Mouse (Mus musculus) MEL (cell line): ENCODE measurements around the gene Cdt1.

Source experiments
- CTCF ChIP-seq, 3 experiments: IDR thresholded peaks in 2 of 3; conservative IDR thresholded peaks in 1 of 3; 2 replicates each; pipeline ENCODE4 v1.5.1; 2011 to 2012; ENCODE audit warnings: low read length in 3 of 3, low read depth in 2 of 3, mild to moderate bottlenecking in 2 of 3, improper control_type of control experiment in 1 of 3, inconsistent platforms in 1 of 3, mixed read lengths in 1 of 3, moderate library complexity in 1 of 3; ENCODE audit not compliant: control insufficient read depth in 1 of 3, insufficient read depth in 1 of 3, poor library complexity in 1 of 3, severe bottlenecking in 1 of 3
- KAT2A ChIP-seq: conservative IDR thresholded peaks from 2 replicates; pipeline ENCODE4 v1.6.1; 2012; ENCODE audit warnings: low read depth, low read length, improper control_type of control experiment, inconsistent platforms
- MAFK ChIP-seq: IDR thresholded peaks from 2 replicates; pipeline ENCODE4 v1.6.1; 2011; ENCODE audit warnings: low read depth, mild to moderate bottlenecking, low read length, improper control_type of control experiment, borderline replicate concordance
- MAX ChIP-seq: IDR thresholded peaks from 2 replicates; pipeline ENCODE4 v1.6.1; 2011; ENCODE audit warnings: low read length, improper control_type of control experiment
- MAZ ChIP-seq: IDR thresholded peaks from 2 replicates; pipeline ENCODE4 v1.6.1; 2012; ENCODE audit warnings: low read depth, mild to moderate bottlenecking, inconsistent platforms, low read length, improper control_type of control experiment
- MEF2A ChIP-seq: IDR thresholded peaks from 2 replicates; pipeline ENCODE4 v1.6.1; 2014; ENCODE audit warnings: low read depth, mild to moderate bottlenecking, inconsistent platforms, low read length, improper control_type of control experiment; ENCODE audit not compliant: poor library complexity, insufficient replicate concordance, severe bottlenecking; ENCODE audit errors: extremely low read depth
- MYC ChIP-seq: IDR thresholded peaks from 2 replicates; pipeline ENCODE4 v1.6.1; 2011; ENCODE audit warnings: low read depth, mild to moderate bottlenecking, low read length, improper control_type of control experiment, moderate library complexity
- POLR2A ChIP-seq, 2 experiments: IDR thresholded peaks; 2 replicates each; pipeline ENCODE4 v1.6.1; 2011 to 2012; ENCODE audit warnings: low read length in 2 of 2, mild to moderate bottlenecking in 2 of 2, control low read depth in 1 of 2, improper control_type of control experiment in 1 of 2, low read depth in 1 of 2, moderate library complexity in 1 of 2; ENCODE audit not compliant: control insufficient read depth in 1 of 2, insufficient read depth in 1 of 2, poor library complexity in 1 of 2
- RAD21 ChIP-seq: IDR thresholded peaks from 2 replicates; pipeline ENCODE4 v1.6.1; 2011; ENCODE audit warnings: mild to moderate bottlenecking, low read depth, low read length, improper control_type of control experiment
- SMC3 ChIP-seq: IDR thresholded peaks from 2 replicates; pipeline ENCODE4 v1.6.1; 2011; ENCODE audit warnings: low read depth, low read length, improper control_type of control experiment
- TAL1 ChIP-seq: IDR thresholded peaks from 2 replicates; pipeline ENCODE4 v1.6.1; 2012; ENCODE audit warnings: mild to moderate bottlenecking, inconsistent platforms, low read length, moderate library complexity, mixed read lengths

DNA sequence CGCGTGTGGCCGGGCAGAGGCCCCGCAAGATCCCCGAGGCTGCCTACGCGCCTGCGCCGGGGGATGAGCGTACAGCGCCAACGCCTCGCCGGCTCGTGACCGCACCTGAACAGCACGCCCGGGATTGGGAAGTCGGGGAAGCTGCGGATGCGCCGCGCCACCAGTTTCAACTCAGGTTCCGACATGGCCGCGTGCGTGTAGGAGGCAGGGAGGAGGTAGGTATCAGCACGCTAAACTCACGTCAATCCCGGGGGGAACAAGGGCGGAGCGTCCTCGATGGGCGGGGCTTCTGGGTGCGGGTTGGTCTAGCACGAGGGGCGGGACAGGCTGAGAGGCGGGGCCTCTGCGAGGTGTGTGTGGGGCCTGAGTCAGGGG is 8.8 kb downstream of the Cdt1 start, which contains the start of gene Aprt:
- TF ChIP-seq MYC (0 out of 2 replicates have a peak, but pooled peaks have one; percentile 68), MEF2A (no peak), SMC3 (no peak), RAD21 (no peak), TAL1 (no peak), POLR2A (IDR thresholded peaks at IDR 0.05; ENCODE audit: control insufficient read depth in 1 of 2, insufficient read depth in 1 of 2, low read depth in 1 of 2, low read length in 2 of 2, poor library complexity in 1 of 2) (peak; percentile 42 to 82; a peak in 3 of 4 replicates), MAZ (no peak), MAX (no peak; the same call in 1 of the 2 replicates), CTCF (IDR thresholded peaks at IDR 0.05 in 2 of 3, conservative IDR thresholded peaks at IDR 0.05 in 1 of 3; ENCODE audit: control insufficient read depth in 1 of 3, insufficient read depth in 1 of 3, low read depth in 2 of 3, low read length in 3 of 3, poor library complexity in 1 of 3, severe bottlenecking in 1 of 3) (no peak), MAFK (no peak), KAT2A (no peak)
